In genomic region chr13:104491046-104491811, GRCm38 (mm10) we compare ENCODE assay signal across 16 mouse cellular contexts.
A peak's percentile ranks its signal among the peaks of the same experiment; 100 is the strongest.
DNase-seq lines count a peak whose midpoint lies in the region; ATAC-seq and TF ChIP-seq lines count a peak whose summit lies in the region.
"Had no signal": no experiment of that assay in that cellular context is flagged by ENCODE, and none has a peak within 500 bp of the region (broad histone marks: within the 10 kb centered on the region; RNA-seq: fewer than 3 reads in every experiment).

No protein-coding gene starts in this region.

- no peak overlapping the region for H3K4me2 ChIP-seq in forebrain, postnatal 0 days (ENCODE audit: low read depth)
- H3K4me2 ChIP-seq in forebrain, embryonic 12.5 days, result no peak overlapping the region
- no peak overlapping the region for H3K4me2 ChIP-seq in kidney, embryonic 14.5 days (replicated peaks; ENCODE audit: low read depth, low read length)
- no peak overlapping the region for H3K4me2 ChIP-seq in neural tube, embryonic 13.5 days
- no peak overlapping the region for H3K4me2 ChIP-seq in neural tube, embryonic 15.5 days
- H3K4me2 ChIP-seq: limb, embryonic 15.5 days; lung, embryonic 15.5 days; neural tube, embryonic 12.5 days had no signal

- H3K9me3 ChIP-seq in forebrain, postnatal 0 days (ENCODE audit: low read length), result no peaks in the 10 kb centered on the region
- H3K9me3 ChIP-seq in forebrain, embryonic 12.5 days, result no peaks in the 10 kb centered on the region
- no peaks in the 10 kb centered on the region for H3K9me3 ChIP-seq in kidney, embryonic 14.5 days (ENCODE audit: control insufficient read depth, low read length)
- H3K9me3 ChIP-seq in neural tube, embryonic 13.5 days, result no peaks in the 10 kb centered on the region
- H3K9me3 ChIP-seq in neural tube, embryonic 15.5 days (replicated peaks), result no peaks in the 10 kb centered on the region
- H3K9me3 ChIP-seq: limb, embryonic 15.5 days; lung, embryonic 15.5 days; neural tube, embryonic 12.5 days had no signal

- DNase-seq in forebrain, postnatal 0 days, result no peak
- no peak for DNase-seq in kidney, adult 2 months
- DNase-seq in adrenal gland, adult 2 months, result no peak
- DNase-seq in T-cell, adult 2 months (ENCODE audit: low spot score), result no peak
- DNase-seq: cerebellum, adult 8-10 months; embryo, embryonic 11 days; gastrocnemius, postnatal 10 days; heart, postnatal 4 days; thymus, postnatal 14 days had no signal

- no peak overlapping the region for H3K27ac ChIP-seq in forebrain, postnatal 0 days (ENCODE audit: low read depth, low read length)
- H3K27ac ChIP-seq in forebrain, embryonic 12.5 days, result no peak overlapping the region
- peak overlapping the region; percentile 6; the same call in 1 of the 2 replicates for H3K27ac ChIP-seq in kidney, embryonic 14.5 days (ENCODE audit: low read depth, low read length)
- no peak overlapping the region for H3K27ac ChIP-seq in kidney, adult 2 months (ENCODE audit: insufficient read depth, low read depth, low read length)
- no peak overlapping the region for H3K27ac ChIP-seq in neural tube, embryonic 13.5 days (replicated peaks)
- no peak overlapping the region for H3K27ac ChIP-seq in neural tube, embryonic 15.5 days (replicated peaks)
- H3K27ac ChIP-seq: limb, embryonic 15.5 days; lung, embryonic 15.5 days; neural tube, embryonic 12.5 days had no signal

- H3K4me3 ChIP-seq in forebrain, postnatal 0 days (ENCODE audit: low read depth, low read length), result no peak overlapping the region
- no peak overlapping the region for H3K4me3 ChIP-seq in forebrain, embryonic 12.5 days (replicated peaks)
- H3K4me3 ChIP-seq in kidney, embryonic 14.5 days (ENCODE audit: low read length), result no peak overlapping the region
- H3K4me3 ChIP-seq in kidney, adult 2 months (ENCODE audit: insufficient read depth, low read depth, low read length), result no peak overlapping the region
- no peak overlapping the region for H3K4me3 ChIP-seq in neural tube, embryonic 13.5 days
- H3K4me3 ChIP-seq in neural tube, embryonic 15.5 days (replicated peaks), result no peak overlapping the region
- H3K4me3 ChIP-seq: limb, embryonic 15.5 days; lung, embryonic 15.5 days; neural tube, embryonic 12.5 days had no signal

- TF ChIP-seq POLR2A in kidney, adult 2 months (IDR thresholded peaks at IDR 0.05; ENCODE audit: low read depth, low read length), result no peak

- no peak overlapping the region for H3K9ac ChIP-seq in forebrain, postnatal 0 days
- no peak overlapping the region for H3K9ac ChIP-seq in forebrain, embryonic 12.5 days
- H3K9ac ChIP-seq in kidney, embryonic 14.5 days (ENCODE audit: low read depth, low read length), result no peak overlapping the region
- H3K9ac ChIP-seq in neural tube, embryonic 13.5 days, result no peak overlapping the region
- no peak overlapping the region for H3K9ac ChIP-seq in neural tube, embryonic 15.5 days (replicated peaks)
- H3K9ac ChIP-seq: limb, embryonic 15.5 days; lung, embryonic 15.5 days; neural tube, embryonic 12.5 days had no signal

- no peaks in the 10 kb centered on the region for H3K27me3 ChIP-seq in forebrain, postnatal 0 days (ENCODE audit: insufficient read depth, low read length)
- H3K27me3 ChIP-seq in forebrain, embryonic 12.5 days, result no peaks in the 10 kb centered on the region
- H3K27me3 ChIP-seq in kidney, embryonic 14.5 days (ENCODE audit: control insufficient read depth, insufficient read depth, low read length), result no peaks in the 10 kb centered on the region
- H3K27me3 ChIP-seq in kidney, adult 2 months (replicated peaks; ENCODE audit: control insufficient read depth, insufficient read depth, low read length), result no peaks in the 10 kb centered on the region
- no peaks in the 10 kb centered on the region for H3K27me3 ChIP-seq in neural tube, embryonic 13.5 days
- H3K27me3 ChIP-seq in neural tube, embryonic 15.5 days (replicated peaks), result no peaks in the 10 kb centered on the region
- H3K27me3 ChIP-seq: limb, embryonic 15.5 days; lung, embryonic 15.5 days; neural tube, embryonic 12.5 days had no signal

- H3K4me1 ChIP-seq in forebrain, postnatal 0 days (ENCODE audit: insufficient read depth), result no peaks in the 10 kb centered on the region
- no peaks in the 10 kb centered on the region for H3K4me1 ChIP-seq in forebrain, embryonic 12.5 days
- peaks cover 7% of the 10 kb centered on the region; the same call in 1 of the 2 replicates for H3K4me1 ChIP-seq in kidney, embryonic 14.5 days (ENCODE audit: control insufficient read depth, insufficient read depth, low read length)
- peaks cover 3% of the 10 kb centered on the region for H3K4me1 ChIP-seq in kidney, adult 2 months (ENCODE audit: control insufficient read depth, insufficient read depth, low read length)
- H3K4me1 ChIP-seq in neural tube, embryonic 13.5 days (replicated peaks), result no peaks in the 10 kb centered on the region; the same call in 1 of the 2 replicates
- H3K4me1 ChIP-seq in neural tube, embryonic 15.5 days, result no peaks in the 10 kb centered on the region
- H3K4me1 ChIP-seq: neural tube, embryonic 12.5 days had no signal

- no peak for TF ChIP-seq CTCF in forebrain, postnatal 0 days (IDR thresholded peaks at IDR 0.05; ENCODE audit: low read depth)
- TF ChIP-seq CTCF in kidney, adult 2 months (conservative IDR thresholded peaks at IDR 0.05; ENCODE audit: insufficient read depth, insufficient read length, low read depth, low read length), result no peak

- H3K36me3 ChIP-seq in forebrain, postnatal 0 days (ENCODE audit: insufficient read depth), result no peaks in the 10 kb centered on the region
- H3K36me3 ChIP-seq in forebrain, embryonic 12.5 days (replicated peaks), result no peaks in the 10 kb centered on the region
- no peaks in the 10 kb centered on the region for H3K36me3 ChIP-seq in kidney, embryonic 14.5 days (ENCODE audit: control insufficient read depth, insufficient read depth, low read length)
- H3K36me3 ChIP-seq in kidney, adult 2 months (ENCODE audit: control insufficient read depth, insufficient read depth, low read length), result no peaks in the 10 kb centered on the region
- H3K36me3 ChIP-seq in neural tube, embryonic 13.5 days, result no peaks in the 10 kb centered on the region
- H3K36me3 ChIP-seq in neural tube, embryonic 15.5 days, result no peaks in the 10 kb centered on the region
- H3K36me3 ChIP-seq: lung, embryonic 15.5 days; neural tube, embryonic 12.5 days had no signal

- WGBS in forebrain, postnatal 0 days, result 57% methylated on average over 4 of the region's 4 CpGs
- WGBS in forebrain, embryonic 12.5 days, result 76% methylated on average over 4 of the region's 4 CpGs
- WGBS in kidney, embryonic 14.5 days, result 46% methylated on average over 4 of the region's 4 CpGs
- 54% methylated on average over 4 of the region's 4 CpGs for WGBS in kidney, adult 2 months
- WGBS in neural tube, embryonic 13.5 days, result 62% methylated on average over 4 of the region's 4 CpGs
- WGBS in neural tube, embryonic 15.5 days, result 61% methylated on average over 4 of the region's 4 CpGs

- peak; percentile 88 for ATAC-seq in forebrain, postnatal 0 days
- no peak for ATAC-seq in forebrain, embryonic 12.5 days (ENCODE audit: low FRiP score)
- ATAC-seq in kidney, embryonic 14.5 days (ENCODE audit: low FRiP score, low TSS enrichment), result peak; percentile 73
- peak; percentile 47; the same call in 1 of the 2 replicates for ATAC-seq in neural tube, embryonic 13.5 days (ENCODE audit: low read depth)
- no peak for ATAC-seq in neural tube, embryonic 15.5 days (ENCODE audit: low FRiP score)

Comparison
In these comparisons a context has a peak if more than half of its experiments do, and no peak if none do; other contexts are left out.
1. ATAC-seq: peak in forebrain, postnatal 0 days (single experiment), kidney, embryonic 14.5 days (single experiment) and neural tube, embryonic 13.5 days (single experiment); none in forebrain, embryonic 12.5 days (single experiment) and neural tube, embryonic 15.5 days (single experiment).